Mouse (Mus musculus): ENCODE measurements around the gene Phf12.

- TF ChIP-seq CTCF (conservative IDR thresholded peaks at IDR 0.05; ENCODE audit: low read length) (peak; percentile 99), NANOG (IDR thresholded peaks at IDR 0.05; ENCODE audit: borderline replicate concordance, low read length) (no peak), POU5F1 (IDR thresholded peaks at IDR 0.05; ENCODE audit: borderline replicate concordance, low read length) (no peak)
These were observed 28.9 kb upstream of the Phf12 start for GRCm38 (mm10) chr11:77953671-77954070.
